Mouse (Mus musculus) fat pad, adult 2 months (tissue): ENCODE measurements around the gene Pla2g2e.
"Not testable (repeated sequence)": the region's sequence is repeated elsewhere in the genome, so short reads cannot be mapped to it uniquely, and the experiment has no call there.

Experiments used
- DNase-seq: peaks from one replicate; pipeline ENCODE4 v3.0.0-alpha.2; 2011; ENCODE audit warnings: low read depth, low spot score; ENCODE audit errors: extremely low read depth

Gene Pla2g2e

GRCm38 (mm10) chr4:138880811-138881584, 3.3 kb downstream of the Pla2g2e start:
- no peak for DNase-seq

- no peak for DNase-seq
These were observed 4.4 kb downstream of the Pla2g2e start for GRCm38 (mm10) chr4:138882179-138882578.

- no peak for DNase-seq
These were observed 6.5 kb downstream of the Pla2g2e start for GRCm38 (mm10) chr4:138884261-138884660.

- no peak for DNase-seq
These were observed 11.4 kb downstream of the Pla2g2e start for GRCm38 (mm10) chr4:138889165-138889564.

GRCm38 (mm10) chr4:138889635-138890034, 11.9 kb downstream of the Pla2g2e start:
- DNase-seq = no peak

GRCm38 (mm10) chr4:138892655-138893054, 14.9 kb downstream of the Pla2g2e start:
- no peak for DNase-seq

GRCm38 (mm10) chr4:138893789-138894188, 16.0 kb downstream of the Pla2g2e start:
- DNase-seq = not testable (repeated sequence)

GRCm38 (mm10) chr4:138899361-138899760, 21.6 kb downstream of the Pla2g2e start:
- no peak for DNase-seq

GRCm38 (mm10) chr4:138905624-138906337, 28.0 kb downstream of the Pla2g2e start:
- DNase-seq = no peak

GRCm38 (mm10) chr4:138913141-138913787, 35.5 kb downstream of the Pla2g2e start:
- DNase-seq = no peak

- peak; percentile 40 for DNase-seq
These were observed 36.1 kb downstream of the Pla2g2e start, which contains the start of gene Otud3 for GRCm38 (mm10) chr4:138913797-138914196. Otud3 (minus strand) TSS chr4:138913945.

GRCm38 (mm10) chr4:138917282-138917681, 39.5 kb downstream of the Pla2g2e start:
- no peak for DNase-seq

GRCm38 (mm10) chr4:138921254-138922130, 43.8 kb downstream of the Pla2g2e start:
- DNase-seq = no peak

- DNase-seq = peak; percentile 39
These were observed 44.4 kb downstream of the Pla2g2e start for GRCm38 (mm10) chr4:138922131-138922459.

- DNase-seq = no peak
These were observed 47.8 kb downstream of the Pla2g2e start for GRCm38 (mm10) chr4:138925561-138925960.
